Mouse (Mus musculus) midbrain, embryonic 12.5 days (tissue): Measurements from ENCODE around the gene Galnt6. TPM values are rescaled to one million over a fixed set of nuclear protein-coding genes. Genes with fewer than 3 reads are reported as not detected.

Experiments used
- ATAC-seq: fragments of 200-750 bp; cut with Nextera tagmentation; 2 replicates; pipeline ENCODE4 v1.8.0; 2017; ENCODE audit warnings: low read depth, moderate TSS enrichment, moderate library complexity; ENCODE audit not compliant: low FRiP score
- H3K27ac ChIP-seq: fragments of 300-500 bp; sonication (generic); replicated peaks from 2 replicates; pipeline ENCODE4 v1.5.1; 2016; ENCODE audit warnings: mild to moderate bottlenecking
- H3K27me3 ChIP-seq: fragments of 300-500 bp; sonication (generic); 2 replicates; pipeline ENCODE4 v1.6.1; 2016; ENCODE audit warnings: mild to moderate bottlenecking
- H3K36me3 ChIP-seq: fragments of 300-500 bp; sonication (generic); 2 replicates; pipeline ENCODE4 v1.6.1; 2016
- H3K4me1 ChIP-seq: fragments of 300-500 bp; sonication (generic); 2 replicates; pipeline ENCODE4 v1.6.1; 2016
- H3K4me2 ChIP-seq: fragments of 300-500 bp; sonication (generic); replicated peaks from 2 replicates; pipeline ENCODE4 v1.6.1; 2016; ENCODE audit warnings: mild to moderate bottlenecking, moderate library complexity
- H3K4me3 ChIP-seq: fragments of 300-500 bp; sonication (generic); 2 replicates; pipeline ENCODE4 v1.5.1; 2016; ENCODE audit warnings: mild to moderate bottlenecking
- H3K9ac ChIP-seq: fragments of 300-500 bp; sonication (generic); replicated peaks from 2 replicates; pipeline ENCODE4 v1.6.1; 2016; ENCODE audit warnings: mild to moderate bottlenecking, moderate library complexity
- H3K9me3 ChIP-seq: fragments of 300-500 bp; sonication (generic); 2 replicates; pipeline ENCODE4 v1.6.1; 2016; ENCODE audit warnings: mild to moderate bottlenecking
- WGBS: fragments of 180-500 bp; shearing (Covaris S2); methylation state at CpG from one replicate; pipeline ENCODE4 v1.1.7; 2016; 5-methylcytosine and 5-hydroxymethylcytosine counted together
- polyA plus RNA-seq: library from polyadenylated mRNA; unstranded; fragments of >200 nt; fragmentation: Nextera tagmentation; extraction: Ambion mirVana; gene quantifications from 2 replicates; pipeline ENCODE4 v1.2.1, GENCODE M21; 2016

Galnt6 gene
- polyA plus RNA-seq, 1 experiment from 2014 or later = 0.18 TPM

- Histone ChIP-seq H3K4me1 (peaks cover 5% of the 10 kb centered on the region), H3K27ac (no peak overlapping the region), H3K27me3 (no peaks in the 10 kb centered on the region), H3K4me2 (no peak overlapping the region), H3K36me3 (no peaks in the 10 kb centered on the region), H3K9ac (no peak overlapping the region), H3K9me3 (no peaks in the 10 kb centered on the region), H3K4me3 (no peak overlapping the region)
- 84% methylated on average over 12 of the region's 12 CpGs for WGBS
- ATAC-seq = no peak
Observed at GRCm38 (mm10) chr15:100678581-100678980, 50.6 kb downstream of the Galnt6 start.

GRCm38 (mm10) chr15:100677675-100678074 is 51.5 kb downstream of the Galnt6 start:
- WGBS = 86% methylated on average over 8 of the region's 8 CpGs
- no peak overlapping the region for H3K4me2 ChIP-seq
- no peak overlapping the region for H3K4me3 ChIP-seq
- no peaks in the 10 kb centered on the region for H3K9me3 ChIP-seq
- ATAC-seq = no peak
- H3K36me3 ChIP-seq = no peaks in the 10 kb centered on the region
- H3K27ac ChIP-seq = no peak overlapping the region
- peaks cover 6% of the 10 kb centered on the region for H3K4me1 ChIP-seq
- no peak overlapping the region for H3K9ac ChIP-seq
- H3K27me3 ChIP-seq = no peaks in the 10 kb centered on the region

GRCm38 (mm10) chr15:100676521-100676920 is 52.7 kb downstream of the Galnt6 start:
- Histone ChIP-seq H3K27ac (no peak overlapping the region), H3K9ac (no peak overlapping the region), H3K4me3 (no peak overlapping the region), H3K27me3 (no peaks in the 10 kb centered on the region), H3K9me3 (no peaks in the 10 kb centered on the region), H3K4me2 (no peak overlapping the region), H3K4me1 (peaks cover 6% of the 10 kb centered on the region), H3K36me3 (no peaks in the 10 kb centered on the region)
- 84% methylated on average over 1 of the region's 1 CpGs for WGBS
- ATAC-seq = no peak

- ATAC-seq = no peak
- 69% methylated on average over 3 of the region's 3 CpGs for WGBS
- no peaks in the 10 kb centered on the region for H3K36me3 ChIP-seq
Observed at GRCm38 (mm10) chr15:100675486-100675885, 53.7 kb downstream of the Galnt6 start.

GRCm38 (mm10) chr15:100674566-100674965 is 54.6 kb downstream of the Galnt6 start:
- no peak overlapping the region for H3K9ac ChIP-seq
- WGBS = 88% methylated on average over 10 of the region's 10 CpGs
- no peak overlapping the region for H3K27ac ChIP-seq
- ATAC-seq = no peak
- H3K36me3 ChIP-seq = no peaks in the 10 kb centered on the region
- H3K4me1 ChIP-seq = peaks cover 6% of the 10 kb centered on the region; the same call in 1 of the 2 replicates
- no peaks in the 10 kb centered on the region for H3K27me3 ChIP-seq
- H3K4me3 ChIP-seq = no peak overlapping the region
- no peak overlapping the region for H3K4me2 ChIP-seq
- H3K9me3 ChIP-seq = no peaks in the 10 kb centered on the region

More at GRCm38 (mm10) chr15:100675486-100675885, 53.7 kb downstream of the Galnt6 start:
- Histone ChIP-seq H3K9me3 (no peaks in the 10 kb centered on the region), H3K27ac (no peak overlapping the region), H3K27me3 (no peaks in the 10 kb centered on the region), H3K9ac (no peak overlapping the region), H3K4me3 (no peak overlapping the region), H3K4me1 (peaks cover 6% of the 10 kb centered on the region), H3K4me2 (no peak overlapping the region)

GRCm38 (mm10) chr15:100673585-100674391 is 55.4 kb downstream of the Galnt6 start:
- no peak overlapping the region for H3K4me2 ChIP-seq
- peaks cover 6% of the 10 kb centered on the region; the same call in 1 of the 2 replicates for H3K4me1 ChIP-seq
- ATAC-seq = no peak
- WGBS = 39% methylated on average over 12 of the region's 12 CpGs
- H3K27ac ChIP-seq = no peak overlapping the region
- no peaks in the 10 kb centered on the region for H3K9me3 ChIP-seq
- no peak overlapping the region for H3K4me3 ChIP-seq
- H3K27me3 ChIP-seq = no peaks in the 10 kb centered on the region
- no peaks in the 10 kb centered on the region for H3K36me3 ChIP-seq
- H3K9ac ChIP-seq = no peak overlapping the region

GRCm38 (mm10) chr15:100670833-100671232 is 58.3 kb downstream of the Galnt6 start:
- Histone ChIP-seq H3K27ac (no peak overlapping the region), H3K36me3 (no peaks in the 10 kb centered on the region), H3K4me3 (no peak overlapping the region), H3K9me3 (no peaks in the 10 kb centered on the region), H3K9ac (no peak overlapping the region), H3K27me3 (no peaks in the 10 kb centered on the region), H3K4me2 (no peak overlapping the region), H3K4me1 (peaks cover 12% of the 10 kb centered on the region; the same call in 1 of the 2 replicates)
- WGBS = 77% methylated on average over 5 of the region's 5 CpGs
- ATAC-seq = no peak

- Histone ChIP-seq H3K4me2 (no peak overlapping the region), H3K4me1 (peaks cover 12% of the 10 kb centered on the region; the same call in 1 of the 2 replicates), H3K9me3 (no peaks in the 10 kb centered on the region), H3K27me3 (no peaks in the 10 kb centered on the region), H3K27ac (no peak overlapping the region), H3K9ac (no peak overlapping the region), H3K36me3 (no peaks in the 10 kb centered on the region), H3K4me3 (no peak overlapping the region)
- 72% methylated on average over 8 of the region's 8 CpGs for WGBS
- ATAC-seq = no peak
Observed at GRCm38 (mm10) chr15:100670004-100670403, 59.2 kb downstream of the Galnt6 start.

GRCm38 (mm10) chr15:100669337-100669736 is 59.8 kb downstream of the Galnt6 start, which contains the start of gene Bin2:
Gene Bin2, minus strand, starts transcription at chr15:100669553.
- H3K9me3 ChIP-seq = no peaks in the 10 kb centered on the region
- H3K27me3 ChIP-seq = no peaks in the 10 kb centered on the region
- WGBS = 91% methylated on average over 20 of the region's 20 CpGs
- no peak for ATAC-seq
- H3K4me2 ChIP-seq = no peak within 1 kb of the TSS
- no peak within 1 kb of the TSS for H3K4me3 ChIP-seq
- H3K27ac ChIP-seq = no peak within 1 kb of the TSS
- no peak within 1 kb of the TSS for H3K9ac ChIP-seq
- H3K36me3 ChIP-seq = no peaks in the 10 kb centered on the region
- peaks cover 12% of the 10 kb centered on the region; the same call in 1 of the 2 replicates for H3K4me1 ChIP-seq

GRCm38 (mm10) chr15:100667871-100668545 is 61.2 kb downstream of the Galnt6 start:
- H3K4me3 ChIP-seq = no peak overlapping the region
- no peak overlapping the region for H3K9ac ChIP-seq
- 88% methylated on average over 5 of the region's 5 CpGs for WGBS
- peaks cover 6% of the 10 kb centered on the region; the same call in 1 of the 2 replicates for H3K4me1 ChIP-seq
- H3K9me3 ChIP-seq = no peaks in the 10 kb centered on the region
- ATAC-seq = no peak
- H3K27me3 ChIP-seq = no peaks in the 10 kb centered on the region
- H3K27ac ChIP-seq = no peak overlapping the region
- H3K36me3 ChIP-seq = no peaks in the 10 kb centered on the region
- no peak overlapping the region for H3K4me2 ChIP-seq

GRCm38 (mm10) chr15:100667420-100667819 is 61.8 kb downstream of the Galnt6 start:
- Histone ChIP-seq H3K9me3 (no peaks in the 10 kb centered on the region), H3K9ac (no peak overlapping the region), H3K27me3 (no peaks in the 10 kb centered on the region), H3K4me1 (peaks cover 6% of the 10 kb centered on the region; the same call in 1 of the 2 replicates), H3K36me3 (no peaks in the 10 kb centered on the region), H3K27ac (no peak overlapping the region), H3K4me3 (no peak overlapping the region), H3K4me2 (no peak overlapping the region)
- 67% methylated on average over 6 of the region's 6 CpGs for WGBS
- no peak for ATAC-seq

GRCm38 (mm10) chr15:100666851-100667250 is 62.3 kb downstream of the Galnt6 start:
- H3K9ac ChIP-seq = no peak overlapping the region
- ATAC-seq = no peak
- no peak overlapping the region for H3K27ac ChIP-seq
- no peak overlapping the region for H3K4me2 ChIP-seq
- H3K9me3 ChIP-seq = no peaks in the 10 kb centered on the region
- H3K4me1 ChIP-seq = peaks cover 6% of the 10 kb centered on the region; the same call in 1 of the 2 replicates
- no peaks in the 10 kb centered on the region for H3K36me3 ChIP-seq
- 40% methylated on average over 12 of the region's 12 CpGs for WGBS
- no peak overlapping the region for H3K4me3 ChIP-seq
- H3K27me3 ChIP-seq = no peaks in the 10 kb centered on the region
